Mouse (Mus musculus) ES-E14 (cell line): ENCODE data around the gene Olfr874. TPM values are rescaled to one million over a fixed set of nuclear protein-coding genes. Genes with fewer than 3 reads are reported as not detected.

Source experiments
- DNase-seq: peaks from one replicate; pipeline ENCODE4 v3.0.0-alpha.2; 2013; ENCODE audit warnings: low read depth, low spot score
- H3K27ac ChIP-seq: 2 replicates; pipeline ENCODE4 v1.5.1; 2012; ENCODE audit warnings: low read depth, mild to moderate bottlenecking, low read length, moderate library complexity, mixed read lengths; ENCODE audit not compliant: poor library complexity, insufficient read depth, severe bottlenecking
- H3K36me3 ChIP-seq: 2 replicates; pipeline ENCODE4 v1.6.1; 2012; ENCODE audit warnings: mild to moderate bottlenecking, low read length, moderate library complexity, mixed read lengths; ENCODE audit not compliant: control insufficient read depth, poor library complexity, insufficient read depth, severe bottlenecking
- H3K4me1 ChIP-seq, 2 experiments: fragments of 150-350 bp in 1 of 2; sonication (generic) in 1 of 2; 2 replicates each; pipeline ENCODE4 v1.6.1; 2012; ENCODE audit warnings: low read length in 2 of 2, mild to moderate bottlenecking in 1 of 2, mixed read lengths in 1 of 2; ENCODE audit not compliant: control insufficient read depth in 2 of 2, insufficient read depth in 2 of 2, poor library complexity in 1 of 2
- H3K4me3 ChIP-seq, 2 experiments: fragments of 150-350 bp in 1 of 2; sonication (generic) in 1 of 2; 2 replicates each; pipeline ENCODE4 v1.5.1; 2012; ENCODE audit warnings: low read length in 2 of 2, low read depth in 1 of 2, mild to moderate bottlenecking in 1 of 2, mixed read lengths in 1 of 2; ENCODE audit not compliant: insufficient read depth in 1 of 2, poor library complexity in 1 of 2, severe bottlenecking in 1 of 2
- H3K9ac ChIP-seq: 2 replicates; pipeline ENCODE4 v1.6.1; 2012; ENCODE audit warnings: low read depth, mild to moderate bottlenecking, low read length, mixed read lengths; ENCODE audit not compliant: poor library complexity, insufficient read depth, severe bottlenecking
- H3K9me3 ChIP-seq: fragments of 150-350 bp; sonication (generic); 2 replicates; pipeline ENCODE4 v1.6.1; 2012; ENCODE audit warnings: low read depth, mild to moderate bottlenecking, low read length; ENCODE audit not compliant: control insufficient read depth, insufficient read depth
- CHD2 ChIP-seq: IDR thresholded peaks from 2 replicates; pipeline ENCODE4 v1.6.1; 2014; ENCODE audit warnings: mild to moderate bottlenecking, low read depth, low read length, inconsistent platforms
- HCFC1 ChIP-seq: IDR thresholded peaks from 2 replicates; pipeline ENCODE4 v1.6.1; 2012; ENCODE audit warnings: low read length, inconsistent platforms, borderline replicate concordance; ENCODE audit not compliant: insufficient read depth
- MAFK ChIP-seq: IDR thresholded peaks from 2 replicates; pipeline ENCODE4 v1.6.1; 2014; ENCODE audit warnings: mild to moderate bottlenecking, low read depth, low read length, inconsistent platforms; ENCODE audit not compliant: insufficient read depth
- ZC3H11A ChIP-seq: IDR thresholded peaks from 2 replicates; pipeline ENCODE4 v1.6.1; 2012; ENCODE audit warnings: low read depth, mild to moderate bottlenecking, inconsistent platforms, low read length, borderline replicate concordance
- ZNF384 ChIP-seq: IDR thresholded peaks from 2 replicates; pipeline ENCODE4 v1.6.1; 2012; ENCODE audit warnings: low read depth, low read length, inconsistent platforms
- in situ Hi-C, 2 experiments: fragments of 600-800 bp; cut with MboI; formaldehyde crosslinking; loops; one replicate each; pipeline ENCODE4 v1.15.1; 2025; ENCODE audit warnings: low sequenced_read_pairs in 2 of 2, inconsistent platforms in 1 of 2; ENCODE audit not compliant: unreplicated experiment in 2 of 2
- total RNA-seq: library from RNA; depleted of rRNA; stranded (reverse); fragments of 300-350 nt; gene quantifications from 2 replicates; pipeline ENCODE4 v1.2.3, GENCODE M21; 2012; rRNA removed

The Olfr874 gene
- 0.22 TPM in 1 of 2 replicates, not detected in the other for total RNA-seq

DNA sequence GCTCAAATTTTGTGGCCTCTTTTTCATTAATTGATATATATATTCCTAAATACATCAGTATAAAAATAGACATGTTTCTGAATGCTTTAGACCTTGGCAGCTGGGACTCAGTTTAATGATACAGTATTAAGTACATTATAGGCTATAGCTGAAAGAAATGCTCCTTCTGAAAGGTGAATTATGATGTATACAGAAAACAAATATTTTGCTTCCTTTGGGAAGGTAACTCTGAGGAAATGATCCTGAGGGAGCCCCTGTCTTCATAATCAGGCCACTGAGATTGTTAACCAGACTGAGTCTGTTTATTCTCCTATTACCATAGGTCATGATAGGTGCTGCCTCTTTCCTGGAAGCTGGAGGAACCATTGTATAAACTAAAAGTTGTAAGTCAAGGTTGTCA is at the start of gene Olfr874:
Gene Olfr874, plus strand, starts transcription at position 301 of the 400 bp plus-strand sequence.
- in situ Hi-C loops = no loop called here
- no peak within 1 kb of the TSS for H3K4me3 ChIP-seq
- no peak within 1 kb of the TSS for H3K9ac ChIP-seq
- no peaks in the 10 kb centered on the region for H3K4me1 ChIP-seq
- H3K9me3 ChIP-seq = no peaks in the 10 kb centered on the region
- DNase-seq = no peak
- H3K36me3 ChIP-seq = no peaks in the 10 kb centered on the region
- no peak for TF ChIP-seq ZNF384
- H3K27ac ChIP-seq = no peak within 1 kb of the TSS

DNA sequence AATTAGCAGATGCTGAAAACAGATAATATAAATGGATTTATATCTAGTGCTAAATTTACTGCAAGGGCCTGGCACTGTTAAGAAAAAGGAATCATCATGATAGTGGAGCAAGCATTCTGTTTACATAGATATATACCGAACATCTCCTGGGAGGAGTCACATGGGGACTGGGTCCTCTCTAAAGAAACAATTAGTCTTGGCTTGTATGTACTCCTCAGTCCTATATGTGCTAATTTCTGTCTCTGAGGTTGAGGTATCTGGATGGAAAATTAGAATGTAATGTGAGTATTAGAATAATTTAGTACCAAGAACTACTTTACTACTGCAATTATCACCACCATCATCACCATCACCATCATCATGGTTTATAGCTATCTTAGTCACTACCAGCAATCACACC is 28.8 kb upstream of the Olfr874 start, which contains the start of gene Olfr160:
Gene Olfr160, minus strand, starts transcription at position 101 of the 400 bp plus-strand sequence.
- Histone ChIP-seq H3K36me3 (no peaks in the 10 kb centered on the region), H3K4me3 (no peak within 1 kb of the TSS), H3K9me3 (no peaks in the 10 kb centered on the region), H3K4me1 (no peaks in the 10 kb centered on the region), H3K9ac (no peak within 1 kb of the TSS), H3K27ac (no peak within 1 kb of the TSS)
- in situ Hi-C loops = no loop called here
- DNase-seq = no peak
- TF ChIP-seq ZC3H11A (no peak), HCFC1 (no peak), MAFK (no peak), ZNF384 (no peak), CHD2 (no peak)

DNA sequence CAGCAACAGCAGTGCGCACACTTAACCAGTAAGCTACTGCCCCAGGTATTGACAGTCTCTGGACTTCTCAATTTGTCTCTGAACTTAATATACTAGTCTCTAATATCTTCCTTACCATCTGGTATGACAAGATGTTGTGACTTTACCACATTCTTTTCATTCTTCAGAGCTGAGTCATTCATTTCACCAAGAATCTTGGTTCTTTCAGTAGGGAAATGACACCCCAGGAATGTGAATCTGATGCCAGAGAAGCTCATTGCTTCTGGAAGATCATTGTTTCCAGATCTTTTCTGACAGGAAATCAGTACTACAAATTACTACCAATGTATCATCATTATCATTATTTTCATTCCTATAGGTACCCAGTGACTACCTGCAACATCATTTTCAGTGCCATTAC is 10.6 kb upstream of the Olfr874 start:
- Histone ChIP-seq H3K27ac (no peak overlapping the region), H3K36me3 (no peaks in the 10 kb centered on the region), H3K4me3 (no peak overlapping the region), H3K4me1 (no peaks in the 10 kb centered on the region), H3K9ac (no peak overlapping the region), H3K9me3 (no peaks in the 10 kb centered on the region)
- no peak for TF ChIP-seq HCFC1
- TF ChIP-seq MAFK = no peak
- TF ChIP-seq CHD2 = no peak
- TF ChIP-seq ZC3H11A = no peak
- no peak for DNase-seq
- in situ Hi-C loops = no loop called here

DNA sequence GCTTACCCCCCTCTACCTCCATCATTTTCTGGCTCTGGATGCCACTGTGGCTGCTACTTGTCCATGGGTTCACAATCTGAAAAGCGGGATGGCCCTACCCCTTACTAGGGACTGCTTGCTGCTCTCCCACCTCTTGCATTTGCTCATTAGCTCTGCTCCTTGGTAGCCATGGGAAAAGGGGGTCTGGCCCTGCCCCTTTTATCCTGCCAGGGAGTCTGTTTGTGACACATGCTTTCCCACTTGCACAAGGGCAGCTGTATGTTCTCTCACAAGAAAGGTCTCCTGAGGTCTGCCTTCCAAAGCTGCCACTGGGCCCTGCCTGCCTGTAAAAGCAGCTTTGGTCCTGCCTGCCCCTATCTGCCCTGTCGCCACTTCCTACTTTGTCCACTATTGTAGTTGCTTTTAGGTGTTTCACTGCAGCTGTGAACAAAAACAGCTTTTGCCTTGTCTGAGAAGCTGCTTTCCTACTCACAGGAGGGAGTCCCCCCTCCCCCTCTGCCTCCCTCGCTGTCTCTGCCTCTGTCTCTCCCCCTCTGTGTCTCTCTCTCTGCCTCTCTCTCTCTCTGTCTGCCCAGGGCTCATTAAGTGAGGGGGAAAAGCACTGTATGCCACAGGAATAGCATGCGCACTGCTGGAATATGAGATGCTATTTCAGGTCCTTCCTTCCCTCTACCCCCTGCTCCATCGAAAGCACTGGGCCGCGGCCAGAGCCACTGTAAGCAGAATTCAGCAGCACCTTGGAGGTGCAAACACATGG is 5.6 kb downstream of the Olfr874 start:
- Histone ChIP-seq H3K9me3 (no peaks in the 10 kb centered on the region), H3K4me1 (peaks cover 3 to 9% of the 10 kb centered on the region in 2 experiments; a peak in 2 of 4 replicates), H3K27ac (peak overlapping the region; percentile 78; the same call in 1 of the 2 replicates), H3K4me3 (no peak overlapping the region; a peak in 1 of 4 replicates), H3K9ac (no peak overlapping the region), H3K36me3 (no peaks in the 10 kb centered on the region)
- DNase-seq = peak; percentile 47
- no peak for TF ChIP-seq MAFK
- no peak for TF ChIP-seq ZC3H11A
- TF ChIP-seq HCFC1 = no peak
- no peak for TF ChIP-seq CHD2
- no peak for TF ChIP-seq ZNF384
- in situ Hi-C loops = no loop called here

DNA sequence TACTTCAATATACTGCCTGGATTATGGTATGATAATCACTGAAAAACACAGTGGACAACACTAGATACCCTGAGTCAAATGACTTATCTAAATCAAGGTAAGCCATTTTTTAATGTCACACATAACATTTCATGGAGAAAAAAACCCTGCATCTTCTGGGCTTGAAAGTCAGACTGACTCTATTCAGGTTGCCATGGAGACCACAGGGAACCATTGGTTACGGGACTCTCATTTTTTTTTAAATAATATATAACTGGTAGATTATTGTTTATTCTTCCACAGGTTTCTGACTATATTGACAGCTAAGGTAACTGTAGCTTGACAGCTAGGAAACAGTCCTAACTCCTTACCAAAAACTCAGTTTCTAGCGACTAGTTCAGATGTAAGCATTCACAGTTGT is 6.6 kb downstream of the Olfr874 start:
- in situ Hi-C loops = no loop called here
- H3K36me3 ChIP-seq = no peaks in the 10 kb centered on the region
- DNase-seq = no peak
- no peaks in the 10 kb centered on the region for H3K9me3 ChIP-seq
- H3K4me1 ChIP-seq = peaks cover 3 to 9% of the 10 kb centered on the region in 2 experiments; a peak in 2 of 4 replicates
- no peak overlapping the region for H3K9ac ChIP-seq
- TF ChIP-seq MAFK (no peak), ZC3H11A (no peak), HCFC1 (no peak), CHD2 (no peak), ZNF384 (no peak)
- no peak overlapping the region for H3K4me3 ChIP-seq
- no peak overlapping the region for H3K27ac ChIP-seq
